Mouse (Mus musculus): Measurements from ENCODE around the gene Gm20812. TPM values are rescaled to one million over a fixed set of nuclear protein-coding genes. Genes with fewer than 3 reads are reported as not detected.
"Not testable (repeated sequence)": the region's sequence is repeated elsewhere in the genome, so short reads cannot be mapped to it uniquely, and the experiment has no call there.

The Gm20812 gene
- total RNA-seq (2021), result not detected
- long read RNA-seq, experiment 1, result 0 reads
- long read RNA-seq, experiment 2, result 0 reads

DNA sequence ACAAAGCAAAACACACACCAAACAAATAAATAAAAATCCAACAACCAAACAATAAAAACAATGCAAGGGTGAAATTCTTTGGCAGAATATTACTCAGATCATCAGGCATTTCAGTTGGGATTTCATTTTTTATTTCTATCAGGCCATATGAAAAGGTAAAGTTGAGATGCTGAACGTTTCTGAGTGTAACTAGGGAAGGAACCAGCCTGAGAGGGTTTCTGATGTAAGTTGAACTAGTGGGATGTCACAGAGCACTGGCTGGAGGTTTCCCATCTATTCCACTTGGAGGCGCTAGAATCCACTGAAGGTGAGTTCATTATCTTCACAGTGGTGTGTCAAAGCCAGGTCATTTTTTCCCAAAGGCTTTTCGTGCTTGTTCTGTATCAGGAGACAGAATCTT lies at the start of gene Gm20812:
Gene Gm20812, plus strand, starts transcription at position 301 of the 400 bp plus-strand sequence.
- DNase-seq, result not testable (repeated sequence)

Other genes with a start within 250 kb of the Gm20812 start
- gene Gm29554, start 108.0 kb upstream of the Gm20812 start, total RNA-seq (2021), result not detected